Mouse (Mus musculus) lung, adult 2 months (tissue): ENCODE data around the gene Rsbn1l.

Experiments
- CTCF ChIP-seq: fragments of 200-500 bp; IDR thresholded peaks from 2 replicates; pipeline ENCODE4 v1.5.1; 2011; ENCODE audit warnings: mild to moderate bottlenecking, low read length, control low read depth; ENCODE audit not compliant: insufficient read depth
- POLR2A ChIP-seq: fragments of 200-500 bp; IDR thresholded peaks from 2 replicates; pipeline ENCODE4 v1.6.1; 2011; ENCODE audit warnings: low read depth, mild to moderate bottlenecking, control low read depth, low read length, borderline replicate concordance; ENCODE audit errors: extremely low read depth

DNA sequence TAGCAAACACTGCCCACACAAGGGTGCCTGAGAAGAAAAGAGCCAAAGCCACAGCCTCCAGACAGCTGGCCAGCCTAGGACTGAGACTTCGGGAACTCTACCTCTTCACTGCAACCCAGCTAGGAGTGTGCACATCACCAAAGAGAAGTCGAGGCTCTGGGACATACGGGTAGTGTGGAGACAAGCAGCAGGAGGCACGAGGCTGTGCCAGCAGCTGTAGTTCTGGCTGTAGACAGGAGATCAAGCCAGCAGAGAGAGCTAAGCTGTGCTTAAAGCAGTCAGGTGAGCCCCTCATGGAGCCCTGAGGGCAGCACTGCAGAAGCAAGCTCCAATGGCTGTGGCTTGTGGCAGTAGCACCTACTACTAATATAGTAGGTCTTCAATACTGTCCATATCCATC is 15.5 kb downstream of the Rsbn1l start:
- TF ChIP-seq CTCF = no peak
- TF ChIP-seq POLR2A = no peak
